Mouse (Mus musculus): ENCODE results near the gene Spns3. TPM values are rescaled to one million over a fixed set of nuclear protein-coding genes. Genes with fewer than 3 reads are reported as not detected.

Spns3 gene
- total and polyA plus RNA-seq, 2 experiments from 2014 or later = 0.10 to 0.25 TPM

- Histone ChIP-seq H3K36me3 (ENCODE audit: insufficient read depth, low read length) (no peaks in the 10 kb centered on the region), H3K4me2 (ENCODE audit: low read depth, low read length) (no peak overlapping the region), H3K4me3 (ENCODE audit: low read length) (no peak overlapping the region), H3K9me3 (ENCODE audit: low read length) (no peaks in the 10 kb centered on the region), H3K4me1 (ENCODE audit: insufficient read depth, low read length) (peaks cover 10% of the 10 kb centered on the region; the same call in 1 of the 2 replicates), H3K9ac (replicated peaks; ENCODE audit: low read length) (no peak overlapping the region), H3K27me3 (ENCODE audit: insufficient read depth, low read length) (no peaks in the 10 kb centered on the region), H3K27ac (no peak overlapping the region)
- ATAC-seq (no peak), DNase-seq (ENCODE audit: low spot score) (no peak)
- WGBS = 73% methylated on average over 5 of the region's 5 CpGs
- no peak for TF ChIP-seq CTCF (IDR thresholded peaks at IDR 0.05; ENCODE audit: low read depth)
These were observed 69.0 kb downstream of the Spns3 start for GRCm38 (mm10) chr11:72481313-72481712.

DNA sequence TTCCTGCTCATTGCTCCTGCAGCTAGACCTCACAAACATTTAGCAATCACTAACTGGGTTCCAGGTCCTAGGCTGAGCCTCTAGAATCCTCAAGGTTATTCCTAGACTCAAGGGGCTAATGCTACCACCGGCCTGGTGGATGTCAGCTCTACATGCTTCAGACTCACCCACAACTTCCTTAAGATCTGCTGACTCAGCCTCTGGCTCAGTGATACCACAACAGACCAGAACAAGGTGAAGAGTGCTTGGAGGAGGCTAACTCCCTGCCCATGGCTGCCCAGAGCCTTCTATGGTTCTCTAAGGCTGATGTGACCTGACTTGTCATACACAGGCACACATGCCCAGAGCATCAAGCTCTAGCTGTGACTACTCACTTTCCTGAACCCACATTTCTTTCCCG lies 70.8 kb downstream of the Spns3 start:
- WGBS = 75% methylated on average over 2 of the region's 2 CpGs
- no peaks in the 10 kb centered on the region for H3K27me3 ChIP-seq (ENCODE audit: insufficient read depth, low read length)
- TF ChIP-seq CTCF (IDR thresholded peaks at IDR 0.05; ENCODE audit: low read depth) = no peak
- no peak overlapping the region for H3K4me3 ChIP-seq (ENCODE audit: low read length)
- H3K36me3 ChIP-seq (ENCODE audit: insufficient read depth, low read length) = no peaks in the 10 kb centered on the region
- DNase-seq (ENCODE audit: low spot score) (no peak), ATAC-seq (no peak)
- H3K4me2 ChIP-seq (ENCODE audit: low read depth, low read length) = no peak overlapping the region
- no peaks in the 10 kb centered on the region for H3K9me3 ChIP-seq (ENCODE audit: low read length)
- no peak overlapping the region for H3K9ac ChIP-seq (replicated peaks; ENCODE audit: low read length)
- H3K4me1 ChIP-seq (ENCODE audit: insufficient read depth, low read length) = 0 out of 2 replicates have a peak, but pooled peaks cover 5% of the 10 kb centered on the region
- H3K27ac ChIP-seq = no peak overlapping the region

- TF ChIP-seq CTCF (IDR thresholded peaks at IDR 0.05; ENCODE audit: low read depth) = no peak
- no peak overlapping the region for H3K4me2 ChIP-seq (ENCODE audit: low read depth, low read length)
- H3K36me3 ChIP-seq (ENCODE audit: insufficient read depth, low read length) = no peaks in the 10 kb centered on the region
- no peaks in the 10 kb centered on the region for H3K9me3 ChIP-seq (ENCODE audit: low read length)
- no peak for DNase-seq (ENCODE audit: low spot score)
- no peak overlapping the region for H3K9ac ChIP-seq (replicated peaks; ENCODE audit: low read length)
- no peaks in the 10 kb centered on the region for H3K27me3 ChIP-seq (ENCODE audit: insufficient read depth, low read length)
- H3K27ac ChIP-seq = 0 out of 2 replicates have a peak overlapping the region, but pooled peaks have one; percentile 16
- H3K4me3 ChIP-seq (ENCODE audit: low read length) = no peak overlapping the region
- no peak for ATAC-seq
- WGBS = 67% methylated on average over 6 of the region's 6 CpGs
- 0 out of 2 replicates have a peak, but pooled peaks cover 5% of the 10 kb centered on the region for H3K4me1 ChIP-seq (ENCODE audit: insufficient read depth, low read length)
These were observed 72.1 kb downstream of the Spns3 start for GRCm38 (mm10) chr11:72478228-72478627.

GRCm38 (mm10) chr11:72477653-72478052 lies 72.7 kb downstream of the Spns3 start:
- WGBS = 81% methylated on average over 1 of the region's 1 CpGs
- no peaks in the 10 kb centered on the region for H3K27me3 ChIP-seq (ENCODE audit: insufficient read depth, low read length)
- no peaks in the 10 kb centered on the region for H3K36me3 ChIP-seq (ENCODE audit: insufficient read depth, low read length)
- no peak overlapping the region for H3K4me3 ChIP-seq (ENCODE audit: low read length)
- H3K9ac ChIP-seq (replicated peaks; ENCODE audit: low read length) = no peak overlapping the region; the same call in 1 of the 2 replicates
- no peaks in the 10 kb centered on the region for H3K9me3 ChIP-seq (ENCODE audit: low read length)
- no peak for ATAC-seq
- H3K27ac ChIP-seq = peak overlapping the region; percentile 16; the same call in 1 of the 2 replicates
- DNase-seq (ENCODE audit: low spot score) = no peak
- H3K4me2 ChIP-seq (ENCODE audit: low read depth, low read length) = no peak overlapping the region
- TF ChIP-seq CTCF (IDR thresholded peaks at IDR 0.05; ENCODE audit: low read depth) = no peak
- H3K4me1 ChIP-seq (ENCODE audit: insufficient read depth, low read length) = 0 out of 2 replicates have a peak, but pooled peaks cover 5% of the 10 kb centered on the region

DNA sequence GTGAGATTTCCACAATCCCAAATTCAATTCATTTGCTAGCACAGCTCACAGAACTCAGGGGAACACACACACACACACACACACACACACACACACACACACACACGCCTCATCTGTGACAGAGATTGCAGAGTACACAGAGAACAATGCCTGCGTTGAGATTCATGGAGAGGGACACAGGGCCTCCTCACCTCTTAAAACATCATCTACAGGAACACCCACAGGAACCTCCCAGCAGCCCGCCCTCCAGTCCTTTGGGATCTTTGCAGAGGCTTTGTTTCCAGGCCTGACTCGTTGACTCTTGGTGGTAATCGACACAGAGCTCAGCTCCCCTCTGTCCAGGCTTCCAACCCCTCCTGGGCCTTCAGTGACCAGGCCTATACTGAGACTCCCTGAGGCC lies 73.1 kb downstream of the Spns3 start:
- Histone ChIP-seq H3K4me2 (ENCODE audit: low read depth, low read length) (no peak overlapping the region), H3K27me3 (ENCODE audit: insufficient read depth, low read length) (no peaks in the 10 kb centered on the region), H3K4me3 (ENCODE audit: low read length) (no peak overlapping the region), H3K27ac (peak overlapping the region; percentile 16; the same call in 1 of the 2 replicates), H3K9ac (replicated peaks; ENCODE audit: low read length) (peak overlapping the region; percentile 13; the same call in 1 of the 2 replicates), H3K4me1 (ENCODE audit: insufficient read depth, low read length) (0 out of 2 replicates have a peak, but pooled peaks cover 5% of the 10 kb centered on the region), H3K36me3 (ENCODE audit: insufficient read depth, low read length) (no peaks in the 10 kb centered on the region), H3K9me3 (ENCODE audit: low read length) (no peaks in the 10 kb centered on the region)
- TF ChIP-seq CTCF (IDR thresholded peaks at IDR 0.05; ENCODE audit: low read depth) = no peak
- DNase-seq (ENCODE audit: low spot score) (no peak), ATAC-seq (no peak)
- 32% methylated on average over 5 of the region's 5 CpGs for WGBS

DNA sequence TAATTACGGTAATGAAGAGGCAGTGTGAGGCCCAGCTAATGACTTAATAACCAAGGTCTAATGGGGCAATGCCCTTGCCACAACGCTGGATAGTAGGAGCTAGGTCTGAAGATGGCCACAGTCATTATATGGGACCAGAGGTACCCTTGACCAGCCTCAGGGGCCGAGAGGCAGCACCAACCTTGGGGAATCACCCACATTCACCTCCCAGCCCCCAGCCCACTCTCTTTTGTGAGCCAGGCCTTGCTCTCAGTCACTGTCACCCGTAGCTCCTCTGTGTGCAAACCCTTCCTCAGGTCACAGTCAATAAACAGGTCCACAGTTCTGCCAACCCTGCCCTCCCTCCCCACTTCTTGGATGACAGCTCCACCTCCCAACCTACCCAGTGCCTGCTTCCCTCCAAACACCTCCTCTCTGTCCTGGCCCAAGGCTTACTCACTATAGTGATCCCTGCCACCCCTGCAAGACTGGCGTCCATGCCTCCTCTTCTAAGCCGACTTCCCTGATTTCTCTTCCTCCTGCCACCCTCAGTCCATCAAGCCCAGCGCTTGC lies 74.2 kb downstream of the Spns3 start:
- ATAC-seq = no peak
- H3K4me3 ChIP-seq (ENCODE audit: low read length) = no peak overlapping the region
- 76% methylated on average over 7 of the region's 7 CpGs for WGBS

GRCm38 (mm10) chr11:72475408-72475807 lies 74.9 kb downstream of the Spns3 start:
- ATAC-seq (no peak), DNase-seq (ENCODE audit: low spot score) (no peak)
- no peaks in the 10 kb centered on the region for H3K27me3 ChIP-seq (ENCODE audit: insufficient read depth, low read length)
- no peak for TF ChIP-seq CTCF (IDR thresholded peaks at IDR 0.05; ENCODE audit: low read depth)
- no peak overlapping the region for H3K9ac ChIP-seq (replicated peaks; ENCODE audit: low read length)
- WGBS = 79% methylated on average over 7 of the region's 7 CpGs
- H3K36me3 ChIP-seq (ENCODE audit: insufficient read depth, low read length) = no peaks in the 10 kb centered on the region
- no peak overlapping the region for H3K27ac ChIP-seq
- no peak overlapping the region for H3K4me3 ChIP-seq (ENCODE audit: low read length)
- no peaks in the 10 kb centered on the region for H3K9me3 ChIP-seq (ENCODE audit: low read length)
- no peak overlapping the region for H3K4me2 ChIP-seq (ENCODE audit: low read depth, low read length)
- H3K4me1 ChIP-seq (ENCODE audit: insufficient read depth, low read length) = 0 out of 2 replicates have a peak, but pooled peaks cover 5% of the 10 kb centered on the region

More for the DNA sequence above, 74.2 kb downstream of the Spns3 start:
- Histone ChIP-seq H3K4me1 (ENCODE audit: insufficient read depth, low read length) (0 out of 2 replicates have a peak, but pooled peaks cover 5% of the 10 kb centered on the region), H3K27me3 (ENCODE audit: insufficient read depth, low read length) (no peaks in the 10 kb centered on the region), H3K36me3 (ENCODE audit: insufficient read depth, low read length) (no peaks in the 10 kb centered on the region), H3K9me3 (ENCODE audit: low read length) (no peaks in the 10 kb centered on the region), H3K27ac (no peak overlapping the region), H3K4me2 (ENCODE audit: low read depth, low read length) (no peak overlapping the region), H3K9ac (replicated peaks; ENCODE audit: low read length) (no peak overlapping the region)
- DNase-seq (ENCODE audit: low spot score) = no peak
- no peak for TF ChIP-seq CTCF (IDR thresholded peaks at IDR 0.05; ENCODE audit: low read depth)
